Mouse (Mus musculus): ENCODE data around the gene Capn8. TPM values are rescaled to one million over a fixed set of nuclear protein-coding genes. Genes with fewer than 3 reads are reported as not detected.

Gene Capn8
- polyA plus RNA-seq, 1 experiment, result 0.03 TPM

DNA sequence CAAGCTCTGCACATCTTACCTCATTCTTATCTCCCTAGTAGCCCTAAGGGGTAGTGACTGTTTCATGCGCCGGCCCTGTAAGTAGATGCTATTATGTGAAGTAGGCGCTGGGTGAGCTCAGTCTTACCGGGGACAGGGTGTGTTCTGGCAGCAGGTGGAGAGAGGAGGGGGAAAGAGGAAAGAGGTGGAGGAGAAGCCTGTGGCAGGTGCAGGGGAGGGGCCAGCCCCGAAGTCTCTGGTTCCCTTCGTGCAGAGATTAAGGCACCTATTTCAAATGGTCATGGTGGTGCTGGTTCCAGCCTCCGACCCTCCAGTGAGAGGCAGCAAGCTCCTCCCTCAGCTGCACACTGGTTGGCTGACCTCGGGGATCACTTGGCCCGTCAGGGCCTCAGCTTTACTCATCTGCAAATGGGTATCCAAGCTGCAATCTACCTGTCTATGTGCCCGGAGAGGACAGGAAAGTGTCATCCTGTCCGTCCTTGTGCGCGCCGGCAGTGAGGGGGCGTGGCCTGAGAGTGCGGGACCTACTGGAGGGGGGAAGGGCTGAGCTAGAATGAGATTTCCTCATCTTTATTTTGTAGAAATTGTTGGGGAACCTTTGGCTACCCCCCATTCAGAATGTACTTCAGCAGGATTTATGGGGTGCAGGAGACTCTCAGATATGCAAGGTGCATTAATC, 20.5 kb downstream of the Capn8 start:
- Histone ChIP-seq H3K27ac (ENCODE audit: insufficient read depth, low read depth, low read length) (no peak overlapping the region), H3K4me1 (ENCODE audit: control insufficient read depth, insufficient read depth, low read length) (no peaks in the 10 kb centered on the region), H3K36me3 (ENCODE audit: control insufficient read depth, insufficient read depth, low read length) (no peaks in the 10 kb centered on the region), H3K27me3 (replicated peaks; ENCODE audit: control insufficient read depth, insufficient read depth, low read length) (no peaks in the 10 kb centered on the region), H3K4me3 (ENCODE audit: insufficient read depth, low read depth, low read length) (no peak overlapping the region; the same call in 1 of the 2 replicates)
- no peak for DNase-seq
- 16% methylated on average over 16 of the region's 16 CpGs for WGBS
- TF ChIP-seq CTCF (conservative IDR thresholded peaks at IDR 0.05; ENCODE audit: insufficient read depth, insufficient read length, low read depth, low read length), result no peak

DNA sequence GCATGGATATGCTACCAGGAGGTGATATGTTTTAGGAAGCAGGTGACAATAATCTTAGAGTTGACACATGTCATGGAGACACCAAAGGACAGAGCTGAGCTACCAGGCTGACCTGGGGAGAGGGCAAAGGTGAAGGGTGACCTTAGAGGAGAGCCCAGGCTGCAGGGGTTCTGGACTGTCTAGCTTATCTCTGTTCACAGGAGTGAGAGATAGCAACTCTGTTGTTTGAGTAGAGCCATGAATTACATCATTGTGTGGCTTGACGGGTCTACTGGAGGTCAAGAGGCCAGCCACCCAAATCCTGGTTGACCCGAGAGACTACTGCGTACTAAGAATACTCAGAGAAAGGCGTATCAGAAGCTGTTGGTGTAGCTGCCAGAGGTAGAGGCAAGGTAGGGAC, 22.9 kb downstream of the Capn8 start:
- Histone ChIP-seq H3K36me3 (ENCODE audit: control insufficient read depth, insufficient read depth, low read length) (no peaks in the 10 kb centered on the region), H3K4me1 (ENCODE audit: control insufficient read depth, insufficient read depth, low read length) (no peaks in the 10 kb centered on the region), H3K4me3 (ENCODE audit: insufficient read depth, low read depth, low read length) (no peak overlapping the region), H3K27ac (ENCODE audit: insufficient read depth, low read depth, low read length) (no peak overlapping the region), H3K27me3 (replicated peaks; ENCODE audit: control insufficient read depth, insufficient read depth, low read length) (no peaks in the 10 kb centered on the region)
- DNase-seq, result no peak
- WGBS, result 87% methylated on average over 4 of the region's 4 CpGs
- TF ChIP-seq CTCF (conservative IDR thresholded peaks at IDR 0.05; ENCODE audit: insufficient read depth, insufficient read length, low read depth, low read length), result no peak
- no peak for TF ChIP-seq POLR2A (IDR thresholded peaks at IDR 0.05; ENCODE audit: low read depth, low read length)

DNA sequence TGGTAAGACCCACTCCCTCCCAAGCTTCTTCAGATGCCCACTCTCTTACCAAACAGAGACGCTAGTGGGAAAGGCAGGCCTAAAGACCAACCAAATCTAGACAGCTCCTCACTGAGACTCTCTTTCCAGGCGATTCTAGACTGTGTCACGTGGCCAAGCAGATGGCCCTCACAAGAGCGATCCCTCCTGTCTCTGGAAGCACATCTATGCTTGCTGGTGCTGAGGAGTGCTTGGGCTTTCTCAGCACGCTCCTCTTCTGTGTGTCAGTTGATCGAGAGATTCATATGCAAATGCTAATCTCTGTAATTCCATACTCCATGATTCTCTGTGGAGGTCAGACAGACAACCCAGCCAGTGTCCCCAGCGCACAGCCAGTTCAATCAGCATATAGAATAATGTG, 26.7 kb downstream of the Capn8 start:
- Histone ChIP-seq H3K4me3 (ENCODE audit: insufficient read depth, low read depth, low read length) (no peak overlapping the region), H3K4me1 (ENCODE audit: control insufficient read depth, insufficient read depth, low read length) (no peaks in the 10 kb centered on the region), H3K27me3 (replicated peaks; ENCODE audit: control insufficient read depth, insufficient read depth, low read length) (no peaks in the 10 kb centered on the region), H3K27ac (ENCODE audit: insufficient read depth, low read depth, low read length) (no peak overlapping the region), H3K36me3 (ENCODE audit: control insufficient read depth, insufficient read depth, low read length) (no peaks in the 10 kb centered on the region)
- WGBS, result 86% methylated on average over 7 of the region's 7 CpGs
- DNase-seq, result no peak
- TF ChIP-seq CTCF (conservative IDR thresholded peaks at IDR 0.05; ENCODE audit: insufficient read depth, insufficient read length, low read depth, low read length), result no peak
- no peak for TF ChIP-seq POLR2A (IDR thresholded peaks at IDR 0.05; ENCODE audit: low read depth, low read length)

DNA sequence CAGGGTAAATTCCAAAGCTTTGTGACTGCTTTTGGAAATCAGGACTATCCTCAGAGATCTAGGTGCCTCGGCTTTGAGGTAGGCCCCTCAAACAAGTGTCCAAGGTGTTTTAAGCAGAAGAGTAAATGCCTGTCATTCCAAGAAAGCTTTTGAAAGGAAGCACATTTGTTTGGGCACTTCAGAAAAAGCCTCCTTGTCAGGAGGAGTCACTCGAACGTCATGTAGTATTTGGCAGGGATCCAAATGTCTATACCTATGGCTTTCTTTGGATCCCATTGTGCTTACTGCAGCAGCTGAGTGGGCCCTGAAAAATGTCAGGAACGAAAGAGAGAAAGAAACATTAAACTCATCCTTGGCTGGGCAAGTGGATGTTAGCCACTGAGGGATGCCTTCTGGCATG, 27.6 kb downstream of the Capn8 start:
- no peaks in the 10 kb centered on the region for H3K27me3 ChIP-seq (replicated peaks; ENCODE audit: control insufficient read depth, insufficient read depth, low read length)
- H3K4me1 ChIP-seq (ENCODE audit: control insufficient read depth, insufficient read depth, low read length), result no peaks in the 10 kb centered on the region
- no peak overlapping the region for H3K4me3 ChIP-seq (ENCODE audit: insufficient read depth, low read depth, low read length)
- DNase-seq, result no peak
- H3K36me3 ChIP-seq (ENCODE audit: control insufficient read depth, insufficient read depth, low read length), result no peaks in the 10 kb centered on the region
- TF ChIP-seq CTCF (conservative IDR thresholded peaks at IDR 0.05; ENCODE audit: insufficient read depth, insufficient read length, low read depth, low read length) (no peak), POLR2A (IDR thresholded peaks at IDR 0.05; ENCODE audit: low read depth, low read length) (no peak)
- H3K27ac ChIP-seq (ENCODE audit: insufficient read depth, low read depth, low read length), result no peak overlapping the region
- WGBS, result 32% methylated on average over 4 of the region's 4 CpGs

DNA sequence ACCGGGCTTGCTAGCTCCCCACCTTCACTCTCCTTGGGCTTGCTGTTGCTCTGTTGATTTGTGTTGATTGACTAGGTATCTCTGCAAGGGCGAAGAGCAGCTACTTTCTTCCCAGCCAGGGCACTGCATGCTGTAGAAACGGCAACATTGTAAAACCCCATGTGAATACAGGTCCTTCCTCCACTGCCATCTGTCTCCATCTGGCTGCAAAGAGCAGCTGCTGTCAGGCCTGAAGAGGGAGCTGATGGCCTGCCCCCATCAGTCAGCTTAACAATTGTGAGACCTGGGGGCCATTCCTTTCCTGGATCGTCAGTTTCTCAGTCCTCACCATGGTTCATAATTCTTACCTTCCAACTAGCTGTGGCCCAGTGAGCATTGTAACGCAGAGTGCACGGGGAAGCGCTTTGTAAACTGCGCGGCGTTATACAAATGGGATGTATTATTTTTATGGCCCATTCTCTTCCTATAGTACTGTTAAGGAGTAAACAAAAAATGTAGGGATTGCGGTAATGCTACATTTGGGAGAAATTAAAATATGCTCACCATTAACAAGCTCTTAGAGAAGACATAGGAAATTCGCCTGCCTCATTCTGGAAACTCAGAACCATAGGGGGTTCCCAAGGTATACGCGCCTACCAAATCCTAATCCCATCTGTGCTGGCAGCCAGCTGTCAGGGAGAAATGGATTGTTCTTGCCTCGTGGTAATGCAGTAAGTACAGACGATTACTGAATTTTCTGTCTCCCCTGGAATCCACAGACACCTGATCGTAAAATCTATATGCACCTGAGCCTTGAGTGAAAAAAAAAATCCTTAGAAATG, 40.7 kb downstream of the Capn8 start:
- no peaks in the 10 kb centered on the region for H3K27me3 ChIP-seq (replicated peaks; ENCODE audit: control insufficient read depth, insufficient read depth, low read length)
- WGBS, result 81% methylated on average over 17 of the region's 17 CpGs
- no peak for TF ChIP-seq CTCF (conservative IDR thresholded peaks at IDR 0.05; ENCODE audit: insufficient read depth, insufficient read length, low read depth, low read length)
- TF ChIP-seq POLR2A (IDR thresholded peaks at IDR 0.05; ENCODE audit: low read depth, low read length), result no peak
- H3K4me3 ChIP-seq (ENCODE audit: insufficient read depth, low read depth, low read length), result no peak overlapping the region
- H3K4me1 ChIP-seq (ENCODE audit: control insufficient read depth, insufficient read depth, low read length), result no peaks in the 10 kb centered on the region
- H3K36me3 ChIP-seq (ENCODE audit: control insufficient read depth, insufficient read depth, low read length), result no peaks in the 10 kb centered on the region
- no peak overlapping the region for H3K27ac ChIP-seq (ENCODE audit: insufficient read depth, low read depth, low read length)
- DNase-seq, result no peak

DNA sequence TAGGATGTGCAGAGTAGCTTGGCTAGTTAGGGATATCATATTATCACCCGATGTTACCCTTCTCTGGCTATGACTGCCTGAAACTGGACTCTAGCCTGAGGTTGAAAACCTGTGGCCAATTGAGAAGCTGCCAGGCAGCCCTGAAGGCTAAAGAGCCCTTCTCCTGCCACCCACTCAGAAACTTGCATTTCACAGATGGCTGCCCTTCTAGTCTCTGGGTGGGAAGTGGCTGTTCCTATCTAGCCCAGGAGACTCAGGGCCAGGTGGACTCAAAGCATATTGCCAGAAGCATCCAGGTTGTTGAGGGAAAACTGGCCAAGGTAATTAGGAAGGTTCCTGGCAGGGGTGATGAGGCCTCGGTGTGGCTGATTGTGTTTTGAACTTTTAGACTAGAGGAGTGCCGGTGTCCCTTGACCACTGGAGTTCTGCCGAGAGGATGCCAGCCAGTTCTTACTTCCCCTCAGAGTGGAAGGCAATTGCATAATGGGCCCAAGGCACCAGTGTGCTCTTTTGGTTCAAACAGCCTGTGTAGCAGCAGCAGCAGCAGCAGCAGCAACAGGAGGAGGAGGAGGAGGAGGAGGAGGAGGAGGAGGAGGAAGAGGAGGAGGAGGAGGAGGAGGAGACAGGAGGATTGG, 45.0 kb downstream of the Capn8 start:
- Histone ChIP-seq H3K27me3 (replicated peaks; ENCODE audit: control insufficient read depth, insufficient read depth, low read length) (no peaks in the 10 kb centered on the region), H3K36me3 (ENCODE audit: control insufficient read depth, insufficient read depth, low read length) (no peaks in the 10 kb centered on the region), H3K4me3 (ENCODE audit: insufficient read depth, low read depth, low read length) (no peak overlapping the region), H3K4me1 (ENCODE audit: control insufficient read depth, insufficient read depth, low read length) (no peaks in the 10 kb centered on the region), H3K27ac (ENCODE audit: insufficient read depth, low read depth, low read length) (no peak overlapping the region)
- 34% methylated on average over 4 of the region's 4 CpGs for WGBS
- DNase-seq, result peak; percentile 84
- TF ChIP-seq POLR2A (IDR thresholded peaks at IDR 0.05; ENCODE audit: low read depth, low read length) (no peak), CTCF (conservative IDR thresholded peaks at IDR 0.05; ENCODE audit: insufficient read depth, insufficient read length, low read depth, low read length) (no peak)

DNA sequence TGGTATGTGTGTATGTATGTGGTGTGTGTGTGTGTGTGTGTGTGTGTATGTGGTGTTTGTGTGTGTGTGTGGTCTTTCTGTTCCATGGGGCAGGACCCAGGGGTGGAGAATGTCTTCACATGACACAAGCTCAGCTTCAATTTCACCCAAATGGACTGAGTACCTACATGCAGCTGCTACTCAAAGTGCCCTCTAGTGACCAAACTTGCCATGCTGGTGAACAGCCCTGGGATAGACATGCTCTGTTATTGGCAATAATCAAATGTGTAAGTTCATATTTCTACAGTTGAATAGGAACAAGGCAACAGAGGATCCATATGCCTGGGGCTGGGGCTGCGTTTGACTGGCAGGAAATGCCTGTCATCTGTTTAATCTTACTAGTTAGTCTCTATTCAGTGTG, 50.7 kb downstream of the Capn8 start:
- no peaks in the 10 kb centered on the region for H3K27me3 ChIP-seq (replicated peaks; ENCODE audit: control insufficient read depth, insufficient read depth, low read length)

More for the DNA sequence above, 50.7 kb downstream of the Capn8 start:
- no peak overlapping the region for H3K27ac ChIP-seq (ENCODE audit: insufficient read depth, low read depth, low read length)
- H3K36me3 ChIP-seq (ENCODE audit: control insufficient read depth, insufficient read depth, low read length), result no peaks in the 10 kb centered on the region
- H3K4me3 ChIP-seq (ENCODE audit: insufficient read depth, low read depth, low read length), result no peak overlapping the region
- TF ChIP-seq CTCF (conservative IDR thresholded peaks at IDR 0.05; ENCODE audit: insufficient read depth, insufficient read length, low read depth, low read length) (peak; percentile 45; the same call in 1 of the 2 replicates), POLR2A (IDR thresholded peaks at IDR 0.05; ENCODE audit: low read depth, low read length) (no peak)
- no peaks in the 10 kb centered on the region for H3K4me1 ChIP-seq (ENCODE audit: control insufficient read depth, insufficient read depth, low read length)
- WGBS, result 62% methylated on average over 1 of the region's 1 CpGs
- DNase-seq, result peak; percentile 10
